Mouse (Mus musculus) liver, adult 2 months (tissue): ENCODE data around the gene Smok3b.

Experiments
- CTCF ChIP-seq: fragments of 200-500 bp; IDR thresholded peaks from 2 replicates; pipeline ENCODE4 v1.5.1; 2011; ENCODE audit warnings: low read depth, low read length, control low read depth
- POLR2A ChIP-seq: fragments of 200-500 bp; IDR thresholded peaks from 2 replicates; pipeline ENCODE4 v1.6.1; 2011; ENCODE audit warnings: low read length, control low read depth; ENCODE audit not compliant: insufficient read depth; ENCODE audit errors: extremely low read depth

DNA sequence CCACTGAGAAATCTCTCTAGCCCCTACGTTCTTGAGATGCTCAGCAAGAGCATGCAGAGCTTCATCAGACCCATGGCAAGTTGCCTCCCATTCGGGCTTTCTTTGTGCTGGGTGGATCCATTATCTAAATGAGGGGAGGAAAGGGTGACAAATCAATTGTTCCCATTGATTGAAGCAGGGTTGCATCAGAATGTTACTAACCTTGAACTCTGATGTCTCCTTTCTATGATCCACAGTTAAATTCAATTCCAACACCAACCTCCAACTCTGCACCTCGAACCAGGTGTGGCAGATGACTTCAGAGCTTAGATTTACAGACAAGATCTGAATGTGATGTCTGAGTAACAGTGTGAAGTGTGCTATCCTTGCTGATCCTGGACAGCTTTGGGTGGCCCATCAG lies 46.5 kb upstream of the Smok3b start:
- TF ChIP-seq POLR2A (no peak), CTCF (no peak)
